Mouse (Mus musculus): ENCODE measurements around the gene Rsph3b. TPM values are rescaled to one million over a fixed set of nuclear protein-coding genes. Genes with fewer than 3 reads are reported as not detected.
"Not testable (repeated sequence)": the region's sequence is repeated elsewhere in the genome, so short reads cannot be mapped to it uniquely, and the experiment has no call there.

Gene Rsph3b
- polyA plus RNA-seq, 1 experiment from 2014 or later = 35.7 TPM

DNA sequence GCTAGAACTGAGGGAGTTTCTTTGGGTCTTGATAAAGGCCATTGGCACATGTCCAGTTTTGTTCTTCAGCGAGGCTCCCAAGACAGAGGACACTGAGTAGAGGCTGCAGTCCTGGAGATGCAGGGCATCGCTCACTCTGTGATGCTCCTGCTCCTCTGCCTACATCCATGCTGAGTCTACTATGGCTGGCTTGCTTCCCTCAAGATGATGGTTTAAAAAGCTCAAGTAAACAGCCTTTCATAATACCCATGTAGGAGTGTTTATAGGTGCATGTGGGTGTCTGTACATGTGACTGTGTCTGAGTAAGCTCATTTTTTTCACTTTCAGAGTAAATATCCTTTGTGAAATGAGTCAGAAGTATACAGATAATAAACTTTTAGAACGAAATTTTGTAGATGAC, 26.5 kb upstream of the Rsph3b start:
- not testable (repeated sequence) for H3K4me1 ChIP-seq (replicated peaks; ENCODE audit: control insufficient read depth, insufficient read depth, low read length); H3K4me3 ChIP-seq (ENCODE audit: low read depth, low read length); H3K9ac ChIP-seq (ENCODE audit: low read depth, low read length); H3K27ac ChIP-seq (ENCODE audit: low read depth, low read length); H3K27me3 ChIP-seq (replicated peaks; ENCODE audit: control insufficient read depth, insufficient read depth, low read length); H3K36me3 ChIP-seq (ENCODE audit: control insufficient read depth, insufficient read depth); H3K4me2 ChIP-seq (replicated peaks; ENCODE audit: low read depth); ATAC-seq; H3K9me3 ChIP-seq (ENCODE audit: control insufficient read depth)
- 55% methylated on average over 2 of the region's 3 CpGs for WGBS

DNA sequence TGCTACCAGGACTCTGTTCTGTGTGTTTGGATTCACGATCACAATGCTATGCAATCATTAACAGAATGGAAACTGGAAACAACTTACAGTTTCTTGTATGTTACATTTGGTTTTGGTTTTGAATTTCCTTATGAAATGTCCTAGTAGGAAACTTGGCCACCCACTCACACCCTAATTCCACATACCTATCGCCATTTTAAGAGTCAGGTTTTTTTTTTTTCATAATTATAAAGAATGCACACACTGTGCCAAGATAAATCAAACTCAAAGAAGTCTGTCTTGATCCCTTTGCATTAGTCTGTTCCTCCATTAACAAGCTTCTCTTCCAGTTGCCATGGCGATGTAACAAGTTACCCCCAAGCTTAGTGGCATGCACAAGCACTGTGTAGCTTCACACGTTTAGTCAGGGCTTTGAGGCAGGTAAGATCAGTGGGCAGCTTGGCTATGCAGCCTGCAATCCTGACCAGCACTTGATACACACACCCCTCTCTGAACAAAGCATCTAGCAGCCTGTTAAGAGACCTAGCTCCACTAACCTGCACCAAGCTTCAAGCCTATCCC, 24.4 kb upstream of the Rsph3b start:
- H3K9ac ChIP-seq (ENCODE audit: low read depth, low read length); H3K9me3 ChIP-seq (ENCODE audit: control insufficient read depth); H3K27ac ChIP-seq (ENCODE audit: low read depth, low read length); ATAC-seq; H3K36me3 ChIP-seq (ENCODE audit: control insufficient read depth, insufficient read depth); H3K4me2 ChIP-seq (replicated peaks; ENCODE audit: low read depth); H3K27me3 ChIP-seq (replicated peaks; ENCODE audit: control insufficient read depth, insufficient read depth, low read length); H3K4me3 ChIP-seq (ENCODE audit: low read depth, low read length); H3K4me1 ChIP-seq (replicated peaks; ENCODE audit: control insufficient read depth, insufficient read depth, low read length): not testable (repeated sequence)
- 62% methylated on average over 4 of the region's 4 CpGs for WGBS

DNA sequence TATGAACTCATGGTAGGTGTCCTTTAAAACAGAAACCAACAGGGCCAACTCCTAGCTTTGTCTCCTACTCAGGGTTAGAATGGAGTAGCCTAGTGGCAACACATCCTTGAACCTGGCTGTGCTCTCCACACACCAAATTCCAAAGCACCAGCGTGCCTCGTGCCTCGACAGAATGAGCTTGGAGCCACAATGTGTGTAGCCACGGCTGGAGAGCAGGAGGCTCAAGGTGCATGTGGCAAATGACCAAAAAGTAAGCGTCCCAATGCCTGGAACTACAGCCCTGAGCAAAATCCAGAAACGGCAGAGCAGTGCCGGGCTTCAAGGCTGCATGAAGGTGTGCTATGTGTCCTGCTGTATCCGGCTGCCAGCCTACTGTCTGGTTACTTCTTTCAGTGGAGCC, 22.8 kb upstream of the Rsph3b start:
- H3K4me2 ChIP-seq (replicated peaks; ENCODE audit: low read depth); H3K4me1 ChIP-seq (replicated peaks; ENCODE audit: control insufficient read depth, insufficient read depth, low read length); H3K9me3 ChIP-seq (ENCODE audit: control insufficient read depth); H3K36me3 ChIP-seq (ENCODE audit: control insufficient read depth, insufficient read depth); ATAC-seq; H3K9ac ChIP-seq (ENCODE audit: low read depth, low read length); H3K27me3 ChIP-seq (replicated peaks; ENCODE audit: control insufficient read depth, insufficient read depth, low read length); H3K27ac ChIP-seq (ENCODE audit: low read depth, low read length); H3K4me3 ChIP-seq (ENCODE audit: low read depth, low read length): not testable (repeated sequence)
- WGBS = 77% methylated on average over 7 of the region's 8 CpGs

DNA sequence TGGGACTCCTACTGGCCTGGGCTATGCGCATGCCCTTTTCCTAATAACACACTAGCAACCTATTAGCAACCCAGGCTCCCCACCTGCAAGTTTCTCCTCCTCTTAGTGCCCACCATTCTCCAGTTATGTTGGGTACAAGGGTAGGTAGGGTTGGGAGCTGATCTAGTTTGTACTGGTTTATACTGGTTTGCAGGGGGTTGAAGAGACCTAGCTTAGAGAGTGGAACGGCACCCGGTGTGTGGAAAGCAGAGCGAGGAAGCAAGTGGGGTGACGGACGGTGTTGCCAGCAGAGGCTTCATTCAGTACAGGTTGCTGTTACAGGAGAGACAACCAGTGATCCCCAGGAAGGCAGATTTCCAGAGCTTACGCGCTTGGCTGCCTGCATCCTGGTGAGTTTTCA, 21.9 kb upstream of the Rsph3b start, which contains the start of gene Rnaset2b:
TSS of gene Rnaset2b (plus strand) at position 301 of the 400 bp plus-strand sequence.
- not testable (repeated sequence) for H3K4me2 ChIP-seq (replicated peaks; ENCODE audit: low read depth); H3K4me1 ChIP-seq (replicated peaks; ENCODE audit: control insufficient read depth, insufficient read depth, low read length); H3K4me3 ChIP-seq (ENCODE audit: low read depth, low read length); H3K36me3 ChIP-seq (ENCODE audit: control insufficient read depth, insufficient read depth); H3K9me3 ChIP-seq (ENCODE audit: control insufficient read depth); H3K27ac ChIP-seq (ENCODE audit: low read depth, low read length); ATAC-seq; H3K27me3 ChIP-seq (replicated peaks; ENCODE audit: control insufficient read depth, insufficient read depth, low read length); H3K9ac ChIP-seq (ENCODE audit: low read depth, low read length)
- WGBS = no CpG with 5 or more reads among the region's 8 CpGs

DNA sequence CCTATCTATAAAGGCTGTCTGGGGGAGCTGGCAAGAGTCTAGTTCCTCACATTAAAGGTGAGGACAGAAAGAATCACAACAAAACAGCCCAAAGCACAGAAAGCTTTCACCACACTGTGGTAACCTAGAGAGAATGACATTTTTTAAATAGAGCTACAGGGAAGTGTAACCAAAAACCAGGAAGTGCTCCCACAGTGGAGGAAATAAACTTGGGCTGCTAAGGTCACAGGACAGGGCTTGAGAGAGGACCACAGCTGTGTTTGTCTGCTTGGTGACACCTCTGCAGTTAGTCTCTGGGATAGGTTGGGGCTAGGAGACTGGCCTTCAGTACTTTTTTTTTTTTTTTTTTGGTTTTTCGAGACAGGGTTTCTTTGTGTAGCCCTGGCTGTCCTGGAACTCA, 19.2 kb upstream of the Rsph3b start:
- H3K4me2 ChIP-seq (replicated peaks; ENCODE audit: low read depth); H3K36me3 ChIP-seq (ENCODE audit: control insufficient read depth, insufficient read depth); H3K27me3 ChIP-seq (replicated peaks; ENCODE audit: control insufficient read depth, insufficient read depth, low read length); H3K4me1 ChIP-seq (replicated peaks; ENCODE audit: control insufficient read depth, insufficient read depth, low read length); H3K27ac ChIP-seq (ENCODE audit: low read depth, low read length); ATAC-seq; H3K9me3 ChIP-seq (ENCODE audit: control insufficient read depth); H3K4me3 ChIP-seq (ENCODE audit: low read depth, low read length); H3K9ac ChIP-seq (ENCODE audit: low read depth, low read length): not testable (repeated sequence)
- no CpG with 5 or more reads among the region's 1 CpGs for WGBS

DNA sequence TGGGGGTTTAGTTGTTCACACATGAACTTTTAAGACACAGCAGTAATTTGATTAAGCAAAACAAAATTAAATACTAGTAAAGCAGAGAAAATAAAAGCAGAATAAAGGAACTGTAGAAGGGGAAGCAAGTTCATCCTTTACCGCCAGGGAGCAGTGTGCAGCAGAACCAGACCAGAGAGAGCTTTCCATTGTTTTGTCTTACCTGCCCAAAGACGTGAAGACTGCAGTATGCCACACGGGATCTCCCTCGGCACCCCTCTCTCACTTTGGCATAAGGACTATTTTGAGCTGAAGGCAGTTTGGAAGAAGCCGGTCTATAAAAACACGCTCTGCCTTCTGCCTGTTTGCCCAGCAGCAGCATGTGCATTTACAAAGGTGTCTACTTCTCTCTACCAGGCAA, 16.9 kb upstream of the Rsph3b start:
- H3K9ac ChIP-seq (ENCODE audit: low read depth, low read length); H3K36me3 ChIP-seq (ENCODE audit: control insufficient read depth, insufficient read depth); H3K4me1 ChIP-seq (replicated peaks; ENCODE audit: control insufficient read depth, insufficient read depth, low read length); H3K9me3 ChIP-seq (ENCODE audit: control insufficient read depth); H3K4me2 ChIP-seq (replicated peaks; ENCODE audit: low read depth); H3K4me3 ChIP-seq (ENCODE audit: low read depth, low read length); ATAC-seq; H3K27ac ChIP-seq (ENCODE audit: low read depth, low read length); H3K27me3 ChIP-seq (replicated peaks; ENCODE audit: control insufficient read depth, insufficient read depth, low read length): not testable (repeated sequence)
- 9% methylated on average over 5 of the region's 6 CpGs for WGBS
- peak; percentile 63 for TF ChIP-seq CTCF (IDR thresholded peaks at IDR 0.05; ENCODE audit: low read depth)

DNA sequence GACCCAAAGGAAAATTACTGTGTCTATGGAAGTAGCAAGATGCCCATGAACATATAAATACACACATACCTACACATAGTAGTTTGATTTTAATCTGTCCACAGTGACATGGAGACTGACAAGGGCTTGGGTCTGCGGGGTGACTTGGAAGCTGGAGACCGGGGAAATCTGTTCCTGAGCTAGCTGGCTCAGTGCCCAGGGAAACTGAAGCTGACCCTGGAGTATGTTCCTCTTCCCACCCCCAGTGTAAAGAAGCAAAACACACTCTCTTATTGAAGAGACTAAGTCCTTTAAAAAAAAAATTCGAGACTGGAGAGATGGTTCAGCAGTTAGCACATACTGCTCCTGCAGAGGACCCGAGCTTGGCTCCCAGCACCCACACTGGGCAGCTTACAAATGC, 14.5 kb upstream of the Rsph3b start:
- ATAC-seq; H3K4me1 ChIP-seq (replicated peaks; ENCODE audit: control insufficient read depth, insufficient read depth, low read length): not testable (repeated sequence)

DNA sequence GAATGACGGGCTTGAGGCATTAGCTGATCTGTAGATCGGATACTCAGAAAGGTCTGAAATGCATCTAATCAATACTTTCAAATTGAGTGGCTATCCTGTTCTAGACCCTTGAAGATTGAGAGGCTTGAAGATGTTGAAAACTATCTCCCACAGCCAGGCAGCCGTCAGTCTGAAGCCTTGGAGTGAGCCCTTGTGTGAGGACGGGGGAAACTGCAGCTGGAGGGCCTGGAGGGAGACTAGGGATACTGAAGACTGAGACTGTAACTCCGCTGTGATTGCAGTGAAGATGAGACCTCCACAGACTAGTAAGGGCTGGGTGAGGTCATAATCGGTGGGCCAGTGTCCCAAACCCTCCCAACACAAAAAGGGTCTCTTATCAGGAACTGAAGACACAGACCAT, 13.9 kb upstream of the Rsph3b start:
- H3K4me2 ChIP-seq (replicated peaks; ENCODE audit: low read depth); H3K27me3 ChIP-seq (replicated peaks; ENCODE audit: control insufficient read depth, insufficient read depth, low read length); H3K9ac ChIP-seq (ENCODE audit: low read depth, low read length); H3K36me3 ChIP-seq (ENCODE audit: control insufficient read depth, insufficient read depth); ATAC-seq; H3K27ac ChIP-seq (ENCODE audit: low read depth, low read length); H3K9me3 ChIP-seq (ENCODE audit: control insufficient read depth); H3K4me1 ChIP-seq (replicated peaks; ENCODE audit: control insufficient read depth, insufficient read depth, low read length); H3K4me3 ChIP-seq (ENCODE audit: low read depth, low read length): not testable (repeated sequence)
- 68% methylated on average over 3 of the region's 6 CpGs for WGBS

More for the DNA sequence above, 14.5 kb upstream of the Rsph3b start:
- H3K27ac ChIP-seq (ENCODE audit: low read depth, low read length); H3K27me3 ChIP-seq (replicated peaks; ENCODE audit: control insufficient read depth, insufficient read depth, low read length); H3K4me3 ChIP-seq (ENCODE audit: low read depth, low read length); H3K9ac ChIP-seq (ENCODE audit: low read depth, low read length); H3K4me2 ChIP-seq (replicated peaks; ENCODE audit: low read depth); H3K36me3 ChIP-seq (ENCODE audit: control insufficient read depth, insufficient read depth); H3K9me3 ChIP-seq (ENCODE audit: control insufficient read depth): not testable (repeated sequence)
- WGBS = 65% methylated on average over 4 of the region's 4 CpGs

DNA sequence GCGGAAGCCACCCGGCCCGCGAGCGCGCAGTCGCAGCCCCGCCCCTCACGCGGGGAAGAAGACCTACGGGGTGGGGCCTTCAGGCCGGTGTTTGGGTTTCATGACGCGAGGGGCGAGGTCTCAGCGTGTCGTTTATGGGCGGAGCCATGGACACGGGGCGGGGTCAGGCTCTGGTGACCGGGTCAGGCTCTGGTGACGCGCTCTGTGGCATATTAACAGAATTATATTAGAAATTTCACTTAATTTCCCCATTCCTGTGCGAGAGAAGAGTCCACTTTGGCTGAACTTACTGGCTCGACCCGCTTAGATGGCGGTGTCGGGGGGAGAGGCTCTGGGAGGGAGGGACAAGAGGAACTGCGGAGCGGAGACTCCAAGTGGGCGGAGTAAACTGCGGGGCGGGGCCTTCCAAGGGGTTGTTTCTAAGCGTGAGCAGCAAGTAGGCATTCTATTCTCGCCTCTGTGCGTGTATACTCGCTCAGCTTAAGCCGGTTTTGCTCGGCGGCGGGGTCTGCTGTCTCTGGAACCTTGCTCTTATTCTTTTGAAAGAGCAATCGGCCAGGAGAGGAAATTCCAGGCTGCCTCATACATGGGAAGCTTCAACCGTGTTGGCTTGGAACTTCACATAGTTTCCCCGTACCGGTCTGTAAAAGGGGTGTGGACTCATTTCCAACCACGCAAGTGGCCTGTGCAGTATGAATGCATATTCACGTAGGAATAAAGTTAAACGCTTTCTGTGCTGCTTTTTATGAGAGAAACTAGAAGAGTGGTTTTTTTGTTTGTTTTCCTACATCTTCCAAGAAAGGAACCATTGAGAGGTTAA, 12.9 kb upstream of the Rsph3b start:
- not testable (repeated sequence) for H3K36me3 ChIP-seq (ENCODE audit: control insufficient read depth, insufficient read depth); H3K4me1 ChIP-seq (replicated peaks; ENCODE audit: control insufficient read depth, insufficient read depth, low read length); H3K9me3 ChIP-seq (ENCODE audit: control insufficient read depth); H3K27me3 ChIP-seq (replicated peaks; ENCODE audit: control insufficient read depth, insufficient read depth, low read length); H3K27ac ChIP-seq (ENCODE audit: low read depth, low read length); H3K9ac ChIP-seq (ENCODE audit: low read depth, low read length)
- Histone ChIP-seq H3K4me3 (ENCODE audit: low read depth, low read length) (peak overlapping the region; percentile 43), H3K4me2 (replicated peaks; ENCODE audit: low read depth) (peak overlapping the region; percentile 45)
- ATAC-seq = peak; percentile 98
- WGBS = under 1% methylated on average over 15 of the region's 48 CpGs

Data from intestine, postnatal 0 days (tissue).